Mouse (Mus musculus) myocyte (in vitro differentiated cells): ENCODE measurements around the gene Rsph14. TPM values are rescaled to one million over a fixed set of nuclear protein-coding genes. Genes with fewer than 3 reads are reported as not detected.

ENCODE experiments used
- H3K27me3 ChIP-seq: one replicate; pipeline ENCODE4 v1.6.1; 2011; ENCODE audit not compliant: control insufficient read depth, insufficient read depth, insufficient read length
- H3K36me3 ChIP-seq: one replicate; pipeline ENCODE4 v1.6.1; 2011; ENCODE audit not compliant: control insufficient read depth, insufficient read depth
- H3K4me2 ChIP-seq: one replicate; pipeline ENCODE4 v1.6.1; 2011; ENCODE audit warnings: low read depth, control low read depth
- H3K4me3 ChIP-seq: one replicate; pipeline ENCODE4 v1.5.1; 2011; ENCODE audit warnings: mild to moderate bottlenecking, control low read depth, moderate library complexity
- H3K79me2 ChIP-seq: one replicate; pipeline ENCODE4 v1.6.1; 2011; ENCODE audit not compliant: control insufficient read depth, insufficient read depth
- H3ac ChIP-seq: one replicate; pipeline ENCODE4 v1.6.1; 2011; ENCODE audit not compliant: control insufficient read depth, insufficient read length
- CEBPB ChIP-seq: IDR thresholded peaks from 2 replicates; pipeline ENCODE4 v1.6.1; 2011; ENCODE audit warnings: mild to moderate bottlenecking, moderate library complexity; ENCODE audit not compliant: poor library complexity, insufficient read depth, severe bottlenecking
- E2F4 ChIP-seq: IDR thresholded peaks from one replicate; pipeline ENCODE4 v1.6.1; 2011; ENCODE audit warnings: mild to moderate bottlenecking, control low read depth, moderate library complexity; ENCODE audit not compliant: insufficient read depth
- MAX ChIP-seq: IDR thresholded peaks from one replicate; pipeline ENCODE4 v1.6.1; 2011; ENCODE audit warnings: low read depth, mild to moderate bottlenecking, control low read depth
- MYOD1 ChIP-seq, 3 experiments: IDR thresholded peaks; one replicate each; pipeline ENCODE4 v1.6.1; 2011; ENCODE audit warnings: control low read depth in 2 of 3, low read depth in 2 of 3, mild to moderate bottlenecking in 2 of 3, moderate library complexity in 1 of 3; ENCODE audit not compliant: insufficient read length in 2 of 3, control insufficient read depth in 1 of 3
- MYOG ChIP-seq, 3 experiments: IDR thresholded peaks; one replicate each; pipeline ENCODE4 v1.6.1; 2011; ENCODE audit warnings: control low read depth in 2 of 3, low read depth in 2 of 3, mild to moderate bottlenecking in 2 of 3; ENCODE audit not compliant: insufficient read length in 2 of 3, control insufficient read depth in 1 of 3, insufficient read depth in 1 of 3
- POLR2A ChIP-seq: IDR thresholded peaks from one replicate; pipeline ENCODE4 v1.6.1; 2011; ENCODE audit warnings: low read depth, mild to moderate bottlenecking, control low read depth, moderate library complexity; ENCODE audit not compliant: insufficient read length
- POLR2AphosphoS2 ChIP-seq: IDR thresholded peaks from one replicate; pipeline ENCODE4 v1.6.1; 2011; ENCODE audit warnings: low read depth, control low read depth; ENCODE audit not compliant: insufficient read length
- REST ChIP-seq: IDR thresholded peaks from one replicate; pipeline ENCODE4 v1.6.1; 2011; ENCODE audit warnings: mild to moderate bottlenecking, control low read depth, moderate library complexity; ENCODE audit not compliant: insufficient read depth, insufficient read length
- SRF ChIP-seq: IDR thresholded peaks from one replicate; pipeline ENCODE4 v1.6.1; 2011; ENCODE audit warnings: low read depth; ENCODE audit not compliant: control insufficient read depth, insufficient read length
- TCF12 ChIP-seq: IDR thresholded peaks from one replicate; pipeline ENCODE4 v1.6.1; 2011; ENCODE audit warnings: mild to moderate bottlenecking, control low read depth; ENCODE audit not compliant: poor library complexity, insufficient read depth, severe bottlenecking
- TCF3 ChIP-seq: IDR thresholded peaks from one replicate; pipeline ENCODE4 v1.6.1; 2011; ENCODE audit warnings: low read depth, control low read depth; ENCODE audit not compliant: insufficient read length
- USF1 ChIP-seq: IDR thresholded peaks from one replicate; pipeline ENCODE4 v1.6.1; 2011; ENCODE audit warnings: low read depth, mild to moderate bottlenecking, control low read depth, moderate library complexity
- polyA plus RNA-seq: library from polyadenylated mRNA; unstranded; fragments of >200 nt; fragmentation: generic; extraction: Trizol; gene quantifications from one replicate; pipeline ENCODE4 v1.2.1, GENCODE M21; 2012; ENCODE audit warnings: missing spikeins

Gene Rsph14
- polyA plus RNA-seq, 1 experiment, result not detected

GRCm38 (mm10) chr10:74935016-74935415 lies 97.4 kb downstream of the Rsph14 start:
- Histone ChIP-seq H3ac (no peak overlapping the region), H3K27me3 (no peaks in the 10 kb centered on the region)

GRCm38 (mm10) chr10:74934521-74934920 lies 97.9 kb downstream of the Rsph14 start:
- H3K36me3 ChIP-seq, result no peaks in the 10 kb centered on the region
- H3K4me3 ChIP-seq, result no peak overlapping the region
- no peak overlapping the region for H3K4me2 ChIP-seq
- no peaks in the 10 kb centered on the region for H3K79me2 ChIP-seq
- H3K27me3 ChIP-seq, result no peaks in the 10 kb centered on the region
- no peak overlapping the region for H3ac ChIP-seq
- TF ChIP-seq MYOD1 (IDR thresholded peaks at IDR 0.05; ENCODE audit: control insufficient read depth in 1 of 3, insufficient read length in 2 of 3, low read depth in 2 of 3), result peak in 1 of 3 experiments; percentile 9
- TF ChIP-seq TCF12, result no peak
- TF ChIP-seq POLR2AphosphoS2, result no peak
- no peak for TF ChIP-seq REST
- TF ChIP-seq E2F4, result no peak
- TF ChIP-seq MAX, result no peak
- TF ChIP-seq SRF, result no peak
- no peak for TF ChIP-seq TCF3

More at GRCm38 (mm10) chr10:74935016-74935415, 97.4 kb downstream of the Rsph14 start:
- Histone ChIP-seq H3K4me2 (no peak overlapping the region), H3K36me3 (no peaks in the 10 kb centered on the region), H3K79me2 (no peaks in the 10 kb centered on the region), H3K4me3 (no peak overlapping the region)
- TF ChIP-seq MAX (no peak), POLR2A (no peak), SRF (no peak), E2F4 (no peak), MYOD1 (IDR thresholded peaks at IDR 0.05; ENCODE audit: control insufficient read depth in 1 of 3, insufficient read length in 2 of 3, low read depth in 2 of 3) (no peak), REST (no peak), USF1 (no peak), POLR2AphosphoS2 (no peak), TCF12 (no peak), CEBPB (no peak), MYOG (IDR thresholded peaks at IDR 0.05; ENCODE audit: control insufficient read depth in 1 of 3, insufficient read depth in 1 of 3, insufficient read length in 2 of 3, low read depth in 2 of 3) (no peak), TCF3 (no peak)

GRCm38 (mm10) chr10:74933548-74934190 lies 98.7 kb downstream of the Rsph14 start:
- no peak overlapping the region for H3K4me2 ChIP-seq
- H3K79me2 ChIP-seq, result no peaks in the 10 kb centered on the region
- H3K27me3 ChIP-seq, result no peaks in the 10 kb centered on the region
- H3K36me3 ChIP-seq, result no peaks in the 10 kb centered on the region
- H3ac ChIP-seq, result no peak overlapping the region
- no peak overlapping the region for H3K4me3 ChIP-seq
- TF ChIP-seq USF1 (no peak), POLR2A (no peak), MYOD1 (IDR thresholded peaks at IDR 0.05; ENCODE audit: control insufficient read depth in 1 of 3, insufficient read length in 2 of 3, low read depth in 2 of 3) (no peak)

- H3K4me3 ChIP-seq, result no peak overlapping the region
- TF ChIP-seq POLR2AphosphoS2, result no peak
- no peak overlapping the region for H3ac ChIP-seq
Observed at GRCm38 (mm10) chr10:74932487-74932886, 99.9 kb downstream of the Rsph14 start.

GRCm38 (mm10) chr10:74931631-74932030 lies 100.8 kb downstream of the Rsph14 start:
- no peak overlapping the region for H3ac ChIP-seq
- no peaks in the 10 kb centered on the region for H3K79me2 ChIP-seq
- H3K4me3 ChIP-seq, result no peak overlapping the region
- no peaks in the 10 kb centered on the region for H3K27me3 ChIP-seq
- no peak overlapping the region for H3K4me2 ChIP-seq
- H3K36me3 ChIP-seq, result no peaks in the 10 kb centered on the region
- no peak for TF ChIP-seq MYOG (IDR thresholded peaks at IDR 0.05; ENCODE audit: control insufficient read depth in 1 of 3, insufficient read depth in 1 of 3, insufficient read length in 2 of 3, low read depth in 2 of 3)
- no peak for TF ChIP-seq POLR2AphosphoS2
- TF ChIP-seq TCF3, result no peak
- TF ChIP-seq SRF, result no peak
- no peak for TF ChIP-seq USF1
- no peak for TF ChIP-seq TCF12
- TF ChIP-seq E2F4, result no peak
- no peak for TF ChIP-seq POLR2A
- TF ChIP-seq REST, result no peak
- TF ChIP-seq MYOD1 (IDR thresholded peaks at IDR 0.05; ENCODE audit: control insufficient read depth in 1 of 3, insufficient read length in 2 of 3, low read depth in 2 of 3), result no peak
- TF ChIP-seq MAX, result no peak
- no peak for TF ChIP-seq CEBPB

More at GRCm38 (mm10) chr10:74932487-74932886, 99.9 kb downstream of the Rsph14 start:
- no peaks in the 10 kb centered on the region for H3K27me3 ChIP-seq
- H3K36me3 ChIP-seq, result no peaks in the 10 kb centered on the region
- no peak overlapping the region for H3K4me2 ChIP-seq
- H3K79me2 ChIP-seq, result no peaks in the 10 kb centered on the region
